ENCODE assay signal across 22 mouse cellular contexts in genomic region chr11:61067133-61067835, GRCm38 (mm10). TPM values are rescaled to one million over a fixed set of nuclear protein-coding genes. Genes with fewer than 3 reads are reported as not detected.
DNase-seq lines count a peak whose midpoint lies in the region; ATAC-seq lines count a peak whose summit lies in the region.
"Had no signal": no experiment of that assay in that cellular context is flagged by ENCODE, and none has a peak within 500 bp of the region (broad histone marks: within the 10 kb centered on the region; RNA-seq: fewer than 3 reads in every experiment).

No protein-coding gene starts in this region.

- H3K4me2 ChIP-seq in kidney, embryonic 15.5 days = no peak overlapping the region
- no peak overlapping the region for H3K4me2 ChIP-seq in kidney, embryonic 14.5 days (replicated peaks; ENCODE audit: low read depth, low read length)
- H3K4me2 ChIP-seq in liver, embryonic 11.5 days = no peak overlapping the region
- H3K4me2 ChIP-seq in forebrain, embryonic 12.5 days = no peak overlapping the region
- H3K4me2 ChIP-seq: forebrain, embryonic 15.5 days; neural tube, embryonic 13.5 days had no signal

- no peaks in the 10 kb centered on the region for H3K9me3 ChIP-seq in kidney, embryonic 15.5 days (replicated peaks)
- H3K9me3 ChIP-seq in kidney, embryonic 14.5 days (ENCODE audit: control insufficient read depth, low read length) = no peaks in the 10 kb centered on the region
- no peaks in the 10 kb centered on the region for H3K9me3 ChIP-seq in liver, embryonic 11.5 days (ENCODE audit: control insufficient read depth, low read length)
- H3K9me3 ChIP-seq in forebrain, embryonic 12.5 days = no peaks in the 10 kb centered on the region
- H3K9me3 ChIP-seq: forebrain, embryonic 15.5 days; limb, embryonic 10.5 days; neural tube, embryonic 13.5 days had no signal

- peaks cover 2% of the 10 kb centered on the region; the same call in 1 of the 2 replicates for H3K4me1 ChIP-seq in kidney, embryonic 15.5 days
- 0 out of 2 replicates have a peak, but pooled peaks cover 3% of the 10 kb centered on the region for H3K4me1 ChIP-seq in kidney, embryonic 14.5 days (ENCODE audit: control insufficient read depth, insufficient read depth, low read length)
- H3K4me1 ChIP-seq in liver, embryonic 11.5 days (replicated peaks; ENCODE audit: control insufficient read depth, insufficient read depth, low read length) = peaks cover 3% of the 10 kb centered on the region; the same call in 1 of the 2 replicates
- H3K4me1 ChIP-seq in forebrain, embryonic 12.5 days = 0 out of 2 replicates have a peak, but pooled peaks cover 3% of the 10 kb centered on the region
- H3K4me1 ChIP-seq: forebrain, embryonic 15.5 days had no signal

- no peaks in the 10 kb centered on the region for H3K36me3 ChIP-seq in kidney, embryonic 15.5 days
- H3K36me3 ChIP-seq in kidney, embryonic 14.5 days (ENCODE audit: control insufficient read depth, insufficient read depth, low read length) = no peaks in the 10 kb centered on the region
- H3K36me3 ChIP-seq in liver, embryonic 11.5 days (ENCODE audit: control insufficient read depth, insufficient read depth, low read length) = no peaks in the 10 kb centered on the region
- no peaks in the 10 kb centered on the region for H3K36me3 ChIP-seq in forebrain, embryonic 12.5 days (replicated peaks)
- H3K36me3 ChIP-seq: forebrain, embryonic 15.5 days; limb, embryonic 10.5 days; neural tube, embryonic 13.5 days had no signal

- H3K27ac ChIP-seq in kidney, embryonic 15.5 days = no peak overlapping the region
- no peak overlapping the region for H3K27ac ChIP-seq in kidney, embryonic 14.5 days (ENCODE audit: low read depth, low read length)
- no peak overlapping the region for H3K27ac ChIP-seq in liver, embryonic 11.5 days (ENCODE audit: low read depth, low read length)
- no peak overlapping the region for H3K27ac ChIP-seq in forebrain, embryonic 12.5 days
- H3K27ac ChIP-seq: forebrain, embryonic 15.5 days; layer of hippocampus, adult 2 months; limb, embryonic 10.5 days; neural tube, embryonic 13.5 days had no signal

- no peak overlapping the region for H3K4me3 ChIP-seq in kidney, embryonic 15.5 days (replicated peaks)
- H3K4me3 ChIP-seq in kidney, embryonic 14.5 days (ENCODE audit: low read length) = no peak overlapping the region
- no peak overlapping the region for H3K4me3 ChIP-seq in liver, embryonic 11.5 days (ENCODE audit: low read depth, low read length)
- H3K4me3 ChIP-seq in forebrain, embryonic 12.5 days (replicated peaks) = no peak overlapping the region
- H3K4me3 ChIP-seq: forebrain, embryonic 15.5 days; layer of hippocampus, adult 2 months; limb, embryonic 10.5 days; neural tube, embryonic 13.5 days had no signal

- DNase-seq in c-Kit-positive CD71-positive TER-119-negative erythroid progenitor cells, embryonic 14.5 days (ENCODE audit: low read depth) = peak; percentile 46
- DNase-seq in liver, embryonic 11.5 days (ENCODE audit: low spot score) = no peak
- no peak for DNase-seq in right cerebral cortex, postnatal 36 days (ENCODE audit: low spot score in 2 of 2)
- DNase-seq: gastrocnemius, postnatal 36 days; kidney, adult 18-20 months; kidney, postnatal 14 days; layer of hippocampus, postnatal 36 days; lung, adult 18-20 months; lung, postnatal 36 days; midbrain, embryonic 14.5 days; thymus, adult 18-20 months had no signal

- H3K9ac ChIP-seq in kidney, embryonic 15.5 days = no peak overlapping the region
- no peak overlapping the region for H3K9ac ChIP-seq in kidney, embryonic 14.5 days (ENCODE audit: low read depth, low read length)
- H3K9ac ChIP-seq in liver, embryonic 11.5 days (ENCODE audit: low read depth, low read length) = no peak overlapping the region
- H3K9ac ChIP-seq in forebrain, embryonic 12.5 days = no peak overlapping the region
- H3K9ac ChIP-seq: forebrain, embryonic 15.5 days; neural tube, embryonic 13.5 days had no signal

- 86% methylated on average over 9 of the region's 9 CpGs for WGBS in kidney, embryonic 15.5 days
- 85% methylated on average over 9 of the region's 9 CpGs for WGBS in kidney, embryonic 14.5 days
- 71% methylated on average over 9 of the region's 9 CpGs for WGBS in liver, embryonic 11.5 days
- WGBS in forebrain, embryonic 12.5 days = 88% methylated on average over 9 of the region's 9 CpGs

- 0 out of 2 replicates have a peak, but pooled peaks have one; percentile 58 for ATAC-seq in kidney, embryonic 15.5 days (replicated peaks; ENCODE audit: low FRiP score)
- no peak for ATAC-seq in kidney, embryonic 14.5 days (ENCODE audit: low FRiP score, low TSS enrichment)
- peak; percentile 79 for ATAC-seq in liver, embryonic 11.5 days (replicated peaks; ENCODE audit: low FRiP score)
- ATAC-seq in megakaryocyte progenitor cell, adult 5-6 weeks (replicated peaks; ENCODE audit: poor library complexity) = peak; percentile 26; the same call in 1 of the 2 replicates
- no peak for ATAC-seq in forebrain, embryonic 12.5 days (ENCODE audit: low FRiP score)
- ATAC-seq: forebrain, embryonic 15.5 days; hindbrain, embryonic 16.5 days had no signal

- H3K27me3 ChIP-seq in kidney, embryonic 15.5 days = no peaks in the 10 kb centered on the region
- H3K27me3 ChIP-seq in kidney, embryonic 14.5 days (ENCODE audit: control insufficient read depth, insufficient read depth, low read length) = no peaks in the 10 kb centered on the region
- no peaks in the 10 kb centered on the region; the same call in 1 of the 2 replicates for H3K27me3 ChIP-seq in liver, embryonic 11.5 days (replicated peaks; ENCODE audit: control insufficient read depth, insufficient read depth, low read length)
- no peaks in the 10 kb centered on the region for H3K27me3 ChIP-seq in forebrain, embryonic 12.5 days
- H3K27me3 ChIP-seq: forebrain, embryonic 15.5 days; neural tube, embryonic 13.5 days had no signal

RNA-seq across cellular contexts. Expression of gene Kcnj12, which starts 44.9 kb away (rescaled TPM):
- 0.45 and 0.77 TPM in 2 replicates for polyA plus RNA-seq in kidney, embryonic 15.5 days (2015; fragmentation: Nextera tagmentation; extraction: Ambion mirVana)
- polyA plus RNA-seq in kidney, embryonic 14.5 days (2014; fragmentation: Nextera tagmentation; extraction: Ambion mirVana) = 0.32 TPM in 1 of 2 replicates, not detected in the other
- not detected in 2 replicates for polyA plus RNA-seq in liver, embryonic 11.5 days (2014; fragmentation: Nextera tagmentation; extraction: Ambion mirVana)
- not detected in 2 replicates for total RNA-seq in megakaryocyte progenitor cell, adult 5-6 weeks (2015)
- total RNA-seq in megakaryocyte progenitor cell, adult 5-6 weeks (2017) = not detected in 2 replicates
- polyA plus RNA-seq in forebrain, embryonic 12.5 days (2016; fragmentation: Nextera tagmentation; extraction: Ambion mirVana) = 0.22 and 0.42 TPM in 2 replicates
- total RNA-seq: CH12.LX; hematopoietic stem cell, adult 5-6 weeks had no signal

RNA-seq across cellular contexts. Expression of gene Tnfrsf13b, which starts 59.3 kb away (rescaled TPM):
- 1.4 and 1.6 TPM in 2 replicates for polyA plus RNA-seq in kidney, embryonic 15.5 days (2015; fragmentation: Nextera tagmentation; extraction: Ambion mirVana)
- polyA plus RNA-seq in kidney, embryonic 14.5 days (2014; fragmentation: Nextera tagmentation; extraction: Ambion mirVana) = 0.70 and 1.2 TPM in 2 replicates
- 5.9 and 6.2 TPM in 2 replicates for polyA plus RNA-seq in liver, embryonic 11.5 days (2014; fragmentation: Nextera tagmentation; extraction: Ambion mirVana)
- total RNA-seq in megakaryocyte progenitor cell, adult 5-6 weeks (2015) = 39.9 and 42.4 TPM in 2 replicates
- total RNA-seq in megakaryocyte progenitor cell, adult 5-6 weeks (2017) = 55.3 and 64.2 TPM in 2 replicates
- polyA plus RNA-seq in forebrain, embryonic 12.5 days (2016; fragmentation: Nextera tagmentation; extraction: Ambion mirVana) = 0.37 and 0.59 TPM in 2 replicates

Comparison
In these comparisons a context has a peak if more than half of its experiments do, and no peak if none do; other contexts are left out.
1. ATAC-seq: peak in kidney, embryonic 15.5 days (single experiment), liver, embryonic 11.5 days (single experiment) and megakaryocyte progenitor cell, adult 5-6 weeks (single experiment); none in kidney, embryonic 14.5 days (single experiment) and forebrain, embryonic 12.5 days (single experiment).